Mouse (Mus musculus) heart, adult 2 months (tissue): ENCODE results near the gene Cyp4a10.

Source experiments
- CTCF ChIP-seq: fragments of 200-600 bp; IDR thresholded peaks from 2 replicates; pipeline ENCODE4 v1.8.1; 2022; ENCODE audit warnings: antibody characterized with exemption, mild to moderate bottlenecking, moderate library complexity
- EP300 ChIP-seq: fragments of 200-500 bp; IDR thresholded peaks from 2 replicates; pipeline ENCODE4 v1.6.1; 2011; ENCODE audit warnings: low read depth, low read length, control low read depth; ENCODE audit not compliant: insufficient read depth
- POLR2A ChIP-seq: fragments of 200-500 bp; IDR thresholded peaks from 2 replicates; pipeline ENCODE4 v1.6.1; 2011; ENCODE audit warnings: mild to moderate bottlenecking, low read depth, low read length, control low read depth; ENCODE audit not compliant: insufficient read depth

- TF ChIP-seq CTCF (no peak), POLR2A (no peak), EP300 (no peak)
These were observed 3.7 kb downstream of the Cyp4a10 start for GRCm38 (mm10) chr4:115521766-115522165.
